Mouse (Mus musculus) testis, adult 2 months (tissue): ENCODE data around the gene Omt2b. TPM values are rescaled to one million over a fixed set of nuclear protein-coding genes. Genes with fewer than 3 reads are reported as not detected.
"Not testable (repeated sequence)": the region's sequence is repeated elsewhere in the genome, so short reads cannot be mapped to it uniquely, and the experiment has no call there.

Source experiments
- H3K27ac ChIP-seq: fragments of 200-500 bp; 2 replicates; pipeline ENCODE4 v1.5.1; 2012; ENCODE audit warnings: low read depth, low read length; ENCODE audit not compliant: control insufficient read depth, insufficient read depth
- H3K27me3 ChIP-seq: fragments of 200-500 bp; 2 replicates; pipeline ENCODE4 v1.6.1; 2012; ENCODE audit warnings: mild to moderate bottlenecking, low read length, moderate library complexity; ENCODE audit not compliant: control insufficient read depth, insufficient read depth
- H3K36me3 ChIP-seq: fragments of 200-500 bp; 2 replicates; pipeline ENCODE4 v1.6.1; 2012; ENCODE audit warnings: mild to moderate bottlenecking, low read length; ENCODE audit not compliant: control insufficient read depth, insufficient read depth
- H3K4me1 ChIP-seq: fragments of 200-500 bp; 2 replicates; pipeline ENCODE4 v1.6.1; 2012; ENCODE audit warnings: low read length; ENCODE audit not compliant: control insufficient read depth, insufficient read depth
- H3K4me3 ChIP-seq: fragments of 200-500 bp; 2 replicates; pipeline ENCODE4 v1.5.1; 2012; ENCODE audit warnings: low read depth, mild to moderate bottlenecking, low read length, moderate library complexity, mixed read lengths; ENCODE audit not compliant: control insufficient read depth
- CTCF ChIP-seq: fragments of 200-500 bp; IDR thresholded peaks from 2 replicates; pipeline ENCODE4 v1.5.1; 2012; ENCODE audit warnings: low read depth, mild to moderate bottlenecking, inconsistent platforms, low read length, moderate library complexity; ENCODE audit not compliant: control insufficient read depth, insufficient read depth, insufficient replicate concordance
- POLR2A ChIP-seq: fragments of 200-500 bp; IDR thresholded peaks from 2 replicates; pipeline ENCODE4 v1.6.1; 2012; ENCODE audit warnings: low read depth, mild to moderate bottlenecking, inconsistent platforms, low read length, moderate library complexity; ENCODE audit not compliant: control insufficient read depth
- polyA plus RNA-seq: library from polyadenylated mRNA; depleted of rRNA; stranded (reverse); fragments of >200 nt; gene quantifications from 2 replicates; pipeline ENCODE4 v1.2.3, GENCODE M21; 2012

Omt2b gene
- polyA plus RNA-seq, 1 experiment: not detected

DNA sequence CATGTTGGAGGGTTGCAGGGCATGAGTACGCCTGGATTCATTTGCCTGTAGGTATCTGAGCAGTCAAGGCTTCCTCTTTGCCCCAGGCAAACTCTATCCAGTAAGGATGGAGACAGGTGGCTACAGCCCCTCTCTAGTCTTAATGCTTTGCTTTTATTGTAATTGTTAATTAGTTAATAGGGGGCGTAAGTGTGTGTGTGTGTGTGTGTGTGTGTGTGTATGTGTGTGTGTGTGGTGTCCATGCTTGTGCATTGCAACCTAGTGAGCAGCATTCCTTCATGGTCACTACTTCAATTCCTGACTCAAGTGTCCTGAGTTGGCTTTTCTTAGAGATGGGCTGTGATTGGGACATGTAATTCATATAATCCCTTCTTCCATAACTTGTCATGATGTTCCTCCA is 12.7 kb upstream of the Omt2b start, which contains the start of gene Omt2a:
TSS of gene Omt2a (minus strand) at position 101 of the 400 bp plus-strand sequence.
- H3K4me1 ChIP-seq: no peaks in the 10 kb centered on the region

DNA sequence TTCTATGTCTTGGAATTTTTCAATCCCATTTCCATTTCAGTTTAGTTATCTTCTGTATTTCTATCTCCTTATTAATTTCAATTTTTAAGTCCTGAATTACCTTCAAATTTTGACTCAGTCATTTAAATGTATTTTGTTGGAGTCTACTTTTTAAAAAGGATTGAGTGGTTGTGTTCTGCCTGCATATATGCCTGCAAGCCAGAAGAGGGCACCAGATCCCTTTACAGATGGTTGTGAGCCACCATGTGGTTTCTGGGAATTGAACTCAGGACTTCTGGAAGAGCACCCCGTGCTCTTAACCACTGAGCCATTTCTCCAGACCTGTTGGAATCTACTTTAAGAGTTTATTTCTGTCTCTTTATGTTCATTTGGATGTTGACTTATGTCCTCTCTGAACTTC is 7.9 kb upstream of the Omt2b start:
- Histone ChIP-seq H3K27me3 (no peaks in the 10 kb centered on the region), H3K36me3 (no peaks in the 10 kb centered on the region), H3K27ac (no peak overlapping the region), H3K4me1 (no peaks in the 10 kb centered on the region), H3K4me3 (no peak overlapping the region)
- no peak for TF ChIP-seq CTCF
- no peak for TF ChIP-seq POLR2A

More for the DNA sequence above, 12.7 kb upstream of the Omt2b start, which contains the start of gene Omt2a:
- Histone ChIP-seq H3K27me3 (no peaks in the 10 kb centered on the region), H3K27ac (no peak within 1 kb of the TSS), H3K4me3 (no peak within 1 kb of the TSS), H3K36me3 (no peaks in the 10 kb centered on the region)
- TF ChIP-seq CTCF (no peak), POLR2A (no peak)

DNA sequence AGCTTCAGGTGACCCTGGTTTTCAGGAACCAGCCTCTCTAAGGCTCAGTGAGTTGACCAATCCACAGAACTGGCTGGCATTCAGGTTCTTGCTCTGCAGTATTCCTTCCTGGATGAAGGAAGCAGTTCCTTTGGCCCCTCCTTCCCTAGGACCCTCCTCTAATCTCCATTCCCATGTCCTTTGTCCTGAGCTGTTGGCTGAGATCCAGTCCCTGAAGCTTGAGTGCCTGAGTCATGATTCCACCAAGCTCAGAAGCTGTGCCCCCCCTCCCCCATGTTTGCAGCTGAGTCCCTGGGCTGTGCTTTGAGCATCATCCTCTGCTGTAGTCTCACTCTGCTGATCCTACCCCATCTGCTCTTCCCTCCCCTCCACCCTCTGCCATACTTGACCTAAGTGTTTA is 9.7 kb downstream of the Omt2b start:
- not testable (repeated sequence) for H3K4me1 ChIP-seq, H3K36me3 ChIP-seq, H3K4me3 ChIP-seq, H3K27me3 ChIP-seq, H3K27ac ChIP-seq

DNA sequence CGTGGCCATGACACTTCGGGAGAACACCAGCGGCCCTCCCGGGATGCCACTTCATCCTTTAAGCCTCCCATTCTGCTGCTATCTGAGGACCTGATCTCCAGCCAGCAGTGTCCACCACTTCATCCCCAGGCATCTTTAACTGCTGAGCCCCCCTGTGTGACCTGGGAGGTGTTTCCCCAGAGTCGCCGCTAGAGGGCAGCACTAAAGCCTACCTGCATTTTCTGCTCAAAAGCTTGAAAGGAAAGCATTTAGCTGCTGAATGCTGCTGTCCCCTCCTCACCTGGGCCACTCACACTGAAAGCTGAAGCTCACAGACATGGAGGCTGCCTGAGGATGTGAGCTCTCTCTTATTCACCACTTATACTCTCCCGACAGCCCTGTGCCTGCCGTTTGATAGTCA is 12.9 kb downstream of the Omt2b start:
- TF ChIP-seq CTCF: peak; percentile 81
- H3K4me3 ChIP-seq, H3K27ac ChIP-seq, H3K36me3 ChIP-seq, H3K4me1 ChIP-seq, H3K27me3 ChIP-seq: not testable (repeated sequence)

DNA sequence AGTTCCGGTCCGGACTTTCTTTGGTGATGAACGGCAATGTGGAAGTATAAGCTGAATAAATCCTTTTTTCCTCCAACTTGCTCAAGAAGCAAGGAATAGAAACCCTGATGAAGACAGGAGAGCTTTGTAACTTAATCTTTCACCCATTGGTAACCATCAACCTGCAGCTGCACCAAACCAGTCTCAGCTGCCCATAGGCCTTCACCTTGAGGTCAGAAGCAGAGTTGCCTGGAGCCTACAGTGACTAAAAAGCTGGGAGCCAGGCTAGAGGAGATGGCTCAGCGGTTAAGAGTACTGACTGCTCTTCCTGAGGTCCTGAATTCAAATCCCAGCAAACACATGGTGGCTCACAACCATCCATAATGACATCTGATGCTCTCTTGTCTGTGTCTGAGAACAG is 15.1 kb downstream of the Omt2b start:
- H3K27me3 ChIP-seq, H3K27ac ChIP-seq, H3K4me3 ChIP-seq, H3K4me1 ChIP-seq, H3K36me3 ChIP-seq: not testable (repeated sequence)

DNA sequence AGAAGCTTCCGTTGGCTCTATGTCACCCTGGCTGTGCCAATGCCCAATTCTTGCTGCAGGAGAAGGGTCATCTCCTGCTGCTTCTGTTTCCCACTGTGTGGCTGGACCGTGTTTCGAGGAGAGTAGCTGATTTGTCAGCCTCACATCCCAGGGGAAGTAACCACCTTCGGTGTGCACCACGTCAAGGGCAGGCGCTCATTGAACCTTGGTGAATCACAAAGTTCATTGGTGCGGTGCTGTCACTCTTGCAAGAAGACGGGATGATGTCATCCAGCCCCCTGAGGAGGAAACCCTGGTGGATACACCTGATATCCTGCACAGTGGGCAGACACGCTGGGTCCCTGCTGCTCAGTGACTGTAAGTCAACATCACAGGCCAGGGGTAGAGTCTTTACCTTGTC is 15.7 kb downstream of the Omt2b start:
- H3K27me3 ChIP-seq, H3K4me1 ChIP-seq, H3K27ac ChIP-seq, H3K4me3 ChIP-seq, H3K36me3 ChIP-seq: not testable (repeated sequence)

DNA sequence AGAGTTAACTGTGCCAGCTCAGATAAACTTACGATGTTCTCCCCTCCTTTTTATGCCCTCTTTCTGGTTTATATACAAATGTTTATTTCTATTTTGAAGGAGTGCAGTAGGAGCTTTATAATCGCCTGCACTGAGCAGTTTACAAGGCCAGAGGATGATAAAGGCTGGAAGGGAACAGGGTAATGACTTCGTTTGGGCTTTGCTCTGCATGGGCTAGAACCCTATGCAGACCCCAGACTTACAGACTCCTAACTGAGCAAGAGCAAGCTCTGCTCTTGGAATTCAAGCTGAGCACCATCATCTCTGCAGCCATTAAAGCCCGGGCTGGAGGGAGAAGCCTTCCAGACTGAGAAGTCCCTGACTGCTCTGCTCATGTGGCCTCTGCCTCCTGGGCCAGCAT is 17.8 kb downstream of the Omt2b start:
- H3K4me1 ChIP-seq, H3K27ac ChIP-seq, H3K4me3 ChIP-seq, H3K36me3 ChIP-seq, H3K27me3 ChIP-seq: not testable (repeated sequence)

DNA sequence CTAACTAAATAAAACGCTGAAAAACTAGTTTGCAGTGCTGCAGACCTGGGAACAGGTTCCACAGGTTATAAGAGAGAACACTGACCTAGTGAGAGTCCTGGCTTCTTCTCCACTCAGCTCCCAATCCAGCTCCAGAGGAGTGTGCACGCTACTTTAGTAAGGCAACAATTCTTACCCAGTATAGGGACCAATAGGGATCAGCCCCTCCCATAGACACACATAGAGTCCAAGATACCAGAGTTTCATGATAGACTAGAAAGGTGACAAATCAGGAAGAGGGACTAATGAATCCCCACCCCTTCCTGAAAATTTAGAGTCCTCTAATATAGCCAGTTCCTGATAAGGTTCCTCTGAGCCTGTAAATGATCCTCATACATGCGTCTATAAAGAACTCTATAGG is 19.6 kb downstream of the Omt2b start:
- Histone ChIP-seq H3K27ac (no peak overlapping the region), H3K27me3 (no peaks in the 10 kb centered on the region), H3K4me3 (no peak overlapping the region), H3K4me1 (no peaks in the 10 kb centered on the region), H3K36me3 (no peaks in the 10 kb centered on the region)
- TF ChIP-seq POLR2A: no peak
- no peak for TF ChIP-seq CTCF

DNA sequence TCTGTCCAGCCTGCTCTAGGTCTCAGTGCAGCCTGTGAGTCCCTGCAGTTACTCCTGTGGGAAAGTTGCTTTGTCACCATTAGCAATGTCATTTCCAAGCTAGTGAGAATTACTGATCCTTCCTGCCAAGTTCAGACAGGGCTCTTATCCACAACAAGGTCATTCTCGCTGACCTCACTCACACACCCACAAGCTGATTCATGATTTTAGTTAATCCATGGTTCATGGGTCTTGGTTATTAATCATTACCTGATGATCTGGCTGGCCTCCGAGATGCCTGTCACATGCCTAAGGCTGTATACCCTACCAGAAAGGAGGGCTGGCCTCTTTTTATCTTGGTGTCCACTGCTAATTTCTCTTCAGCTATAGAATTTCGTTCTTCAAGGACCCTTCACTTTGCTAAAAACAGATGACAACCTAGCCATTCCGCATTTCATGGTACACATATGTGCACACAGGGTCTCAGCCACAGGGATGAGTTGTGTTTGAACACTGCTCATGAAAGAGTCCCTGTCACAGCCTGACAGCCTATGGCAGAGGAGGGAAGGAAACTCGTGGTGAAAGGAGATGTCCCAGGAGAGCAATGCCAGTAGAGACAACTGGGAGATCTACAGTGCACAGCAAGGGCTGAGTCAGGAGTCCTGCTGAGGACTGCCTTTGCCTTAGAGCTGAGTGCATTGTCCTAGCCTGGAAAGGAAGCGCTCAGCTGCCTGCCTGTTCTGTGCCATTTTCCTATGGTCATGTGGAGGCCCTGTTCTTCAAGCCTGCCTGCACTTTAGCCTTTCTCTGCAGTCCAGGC is 21.0 kb downstream of the Omt2b start:
- peak overlapping the region; percentile 63 for H3K27ac ChIP-seq

DNA sequence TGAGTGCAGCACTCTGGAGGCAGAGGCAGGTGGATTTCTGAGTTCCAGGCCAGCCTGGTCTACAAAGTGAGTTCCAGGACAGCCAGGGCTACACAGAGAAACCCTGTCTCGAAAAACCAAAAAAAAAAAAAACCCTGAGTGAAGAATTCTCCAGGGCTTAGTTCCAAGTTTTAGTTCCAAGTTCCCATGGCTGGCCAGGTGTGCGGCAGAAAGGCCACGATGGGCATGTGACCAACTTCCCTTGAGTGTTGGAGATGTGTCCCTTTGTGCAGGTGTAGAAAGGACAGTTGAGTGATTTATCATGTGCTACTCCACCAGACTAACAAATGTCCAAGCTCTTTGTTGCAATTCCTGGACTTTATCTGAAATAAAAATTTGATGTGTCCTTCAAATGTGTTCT is 21.8 kb downstream of the Omt2b start:
- H3K4me3 ChIP-seq, H3K27me3 ChIP-seq, H3K4me1 ChIP-seq, H3K36me3 ChIP-seq: not testable (repeated sequence)
- peak overlapping the region; percentile 63; the same call in 1 of the 2 replicates for H3K27ac ChIP-seq

More for the DNA sequence above, 21.0 kb downstream of the Omt2b start:
- not testable (repeated sequence) for H3K4me3 ChIP-seq, H3K36me3 ChIP-seq, H3K4me1 ChIP-seq, H3K27me3 ChIP-seq

DNA sequence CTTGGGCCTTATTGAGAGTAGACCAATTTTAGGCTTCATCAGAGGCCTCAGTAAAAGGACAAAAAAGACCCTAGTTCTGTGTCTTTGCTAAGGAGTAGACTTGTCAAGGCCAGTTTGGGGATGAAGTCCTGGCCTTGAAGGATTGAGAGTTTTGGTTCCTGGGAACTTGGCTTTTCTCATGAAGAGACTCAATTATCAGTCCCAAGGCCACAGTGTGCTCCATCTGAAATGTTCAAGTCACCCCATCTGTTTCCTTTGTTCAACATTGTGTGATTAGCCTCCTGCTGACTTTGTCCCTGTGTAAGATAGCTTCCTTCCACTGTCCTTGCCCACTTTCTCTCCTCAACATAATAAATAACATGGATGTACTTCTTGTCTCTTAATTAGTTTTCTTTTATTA is 22.6 kb downstream of the Omt2b start:
- not testable (repeated sequence) for H3K4me3 ChIP-seq, H3K4me1 ChIP-seq, H3K36me3 ChIP-seq, H3K27ac ChIP-seq, H3K27me3 ChIP-seq
